In genomic region chr17:24140845-24141424, GRCm38 (mm10) we compare ENCODE assay signal across 8 mouse cellular contexts. TPM values are rescaled to one million over a fixed set of nuclear protein-coding genes. Genes with fewer than 3 reads are reported as not detected.
A peak's percentile ranks its signal among the peaks of the same experiment; 100 is the strongest.
DNase-seq lines count a peak whose midpoint lies in the region; ATAC-seq and TF ChIP-seq lines count a peak whose summit lies in the region.

No protein-coding gene starts in this region.

- no peak overlapping the region for H3K27ac ChIP-seq in forebrain, embryonic 11.5 days (ENCODE audit: low read depth, low read length)
- peak overlapping the region; percentile 91 for H3K27ac ChIP-seq in lung, postnatal 0 days (ENCODE audit: low read length)

- H3K4me3 ChIP-seq in forebrain, embryonic 11.5 days (ENCODE audit: low read depth, low read length) = peak overlapping the region; percentile 97
- peak overlapping the region; percentile 95 for H3K4me3 ChIP-seq in lung, postnatal 0 days (ENCODE audit: low read depth, low read length)

- no peaks in the 10 kb centered on the region for H3K36me3 ChIP-seq in forebrain, embryonic 11.5 days (ENCODE audit: control insufficient read depth, insufficient read depth, low read length)
- H3K36me3 ChIP-seq in lung, postnatal 0 days (ENCODE audit: insufficient read depth, low read length) = no peaks in the 10 kb centered on the region
- H3K36me3 ChIP-seq in splenic B cell, adult 2 months (ENCODE audit: control insufficient read depth, insufficient read depth, low read length, poor library complexity, severe bottlenecking) = no peaks in the 10 kb centered on the region

- peaks cover 10% of the 10 kb centered on the region for H3K4me1 ChIP-seq in forebrain, embryonic 11.5 days (replicated peaks; ENCODE audit: control insufficient read depth, insufficient read depth, low read length)
- H3K4me1 ChIP-seq in lung, postnatal 0 days (ENCODE audit: insufficient read depth, low read depth, low read length) = peaks cover 7% of the 10 kb centered on the region

- peak; percentile 9 to 19 for DNase-seq in left cerebral cortex, adult 18-20 months (ENCODE audit: low spot score in 2 of 2)
- no peak for DNase-seq in left cerebral cortex, adult 8-10 months (ENCODE audit: low spot score in 2 of 2)
- peak; percentile 70 for DNase-seq in forebrain, embryonic 11.5 days (ENCODE audit: low spot score)
- DNase-seq in kidney, adult 18-20 months = peak; percentile 55
- DNase-seq in lung, postnatal 0 days (ENCODE audit: low spot score) = peak; percentile 59
- DNase-seq in splenic B cell, adult 2 months (ENCODE audit: low read depth, low spot score) = peak; percentile 34
- DNase-seq in right cerebral cortex, postnatal 4 days = no peak

- H3K9ac ChIP-seq in forebrain, embryonic 11.5 days (ENCODE audit: low read length) = peak overlapping the region; percentile 88
- peak overlapping the region; percentile 86 for H3K9ac ChIP-seq in lung, postnatal 0 days (replicated peaks; ENCODE audit: low read depth)

- no peaks in the 10 kb centered on the region for H3K9me3 ChIP-seq in forebrain, embryonic 11.5 days (ENCODE audit: control insufficient read depth, low read length)
- H3K9me3 ChIP-seq in lung, postnatal 0 days (ENCODE audit: low read length) = no peaks in the 10 kb centered on the region

- no peaks in the 10 kb centered on the region for H3K27me3 ChIP-seq in forebrain, embryonic 11.5 days (ENCODE audit: control insufficient read depth, insufficient read depth, low read length)
- H3K27me3 ChIP-seq in lung, postnatal 0 days (replicated peaks; ENCODE audit: insufficient read depth, low read length) = no peaks in the 10 kb centered on the region
- no peaks in the 10 kb centered on the region for H3K27me3 ChIP-seq in splenic B cell, adult 2 months (ENCODE audit: control insufficient read depth, insufficient read depth, low read length, poor library complexity, severe bottlenecking)

- peak overlapping the region; percentile 86 for H3K4me2 ChIP-seq in forebrain, embryonic 11.5 days (ENCODE audit: low read depth, low read length, severe bottlenecking)
- peak overlapping the region; percentile 80 for H3K4me2 ChIP-seq in lung, postnatal 0 days (replicated peaks; ENCODE audit: low read depth, low read length)

- peak; percentile 22 for ATAC-seq in activated CD4-positive, CD25-positive, alpha-beta regulatory T cell, adult 4 months
- ATAC-seq in forebrain, embryonic 11.5 days (replicated peaks; ENCODE audit: low FRiP score) = no peak; the same call in 1 of the 2 replicates
- peak; percentile 60 for ATAC-seq in lung, postnatal 0 days

- WGBS in forebrain, embryonic 11.5 days = 1% methylated on average over 40 of the region's 43 CpGs
- WGBS in lung, postnatal 0 days = 1% methylated on average over 39 of the region's 43 CpGs

- TF ChIP-seq CTCF in lung, postnatal 0 days (IDR thresholded peaks at IDR 0.05) = no peak

- TF ChIP-seq EP300 in lung, postnatal 0 days (IDR thresholded peaks at IDR 0.05) = no peak

RNA-seq across cellular contexts. Expression of gene Pdpk1, which starts 9.8 kb away (rescaled TPM):
- 100 to 1,000 TPM; 114 to 120 TPM for total RNA-seq in left cerebral cortex, adult 18-20 months (2021)
- total RNA-seq in left cerebral cortex, adult 8-10 months (2022) = 100 to 1,000 TPM; 105 to 133 (median 122) TPM
- 10 to 100 TPM; 43.3 to 47.7 TPM for polyA plus RNA-seq in activated CD4-positive, CD25-positive, alpha-beta regulatory T cell, adult 4 months (2017; shearing (Covaris generic))
- polyA plus RNA-seq in forebrain, embryonic 11.5 days (2014; fragmentation: Nextera tagmentation; extraction: Ambion mirVana) = 46.6 and 47.5 TPM in 2 replicates
- 26.4 and 32.3 TPM in 2 replicates for polyA plus RNA-seq in lung, postnatal 0 days (2015; fragmentation: Nextera tagmentation; extraction: Ambion mirVana)

RNA-seq across cellular contexts. Expression of gene Amdhd2, which starts 22.6 kb away (rescaled TPM):
- 10 to 100 TPM; 27.3 to 38.0 TPM for total RNA-seq in left cerebral cortex, adult 18-20 months (2021)
- total RNA-seq in left cerebral cortex, adult 8-10 months (2022) = 10 to 100 TPM; 34.8 to 48.2 (median 40.3) TPM
- 10 to 100 TPM; 23.1 to 34.5 TPM for polyA plus RNA-seq in activated CD4-positive, CD25-positive, alpha-beta regulatory T cell, adult 4 months (2017; shearing (Covaris generic))
- polyA plus RNA-seq in forebrain, embryonic 11.5 days (2014; fragmentation: Nextera tagmentation; extraction: Ambion mirVana) = 29.5 and 34.7 TPM in 2 replicates
- 44.1 and 44.2 TPM in 2 replicates for polyA plus RNA-seq in lung, postnatal 0 days (2015; fragmentation: Nextera tagmentation; extraction: Ambion mirVana)

RNA-seq across cellular contexts. Expression of gene Atp6v0c, which starts 28.6 kb away (rescaled TPM):
- 1,000 to 10,000 TPM; 1,209 to 1,218 TPM for total RNA-seq in left cerebral cortex, adult 18-20 months (2021)
- total RNA-seq in left cerebral cortex, adult 8-10 months (2022) = 1,000 to 10,000 TPM; 1,111 to 1,205 (median 1,168) TPM
- polyA plus RNA-seq in activated CD4-positive, CD25-positive, alpha-beta regulatory T cell, adult 4 months (2017; shearing (Covaris generic)) = 100 to 1,000 TPM; 152 to 192 TPM
- polyA plus RNA-seq in forebrain, embryonic 11.5 days (2014; fragmentation: Nextera tagmentation; extraction: Ambion mirVana) = 394 and 453 TPM in 2 replicates
- 566 and 620 TPM in 2 replicates for polyA plus RNA-seq in lung, postnatal 0 days (2015; fragmentation: Nextera tagmentation; extraction: Ambion mirVana)

Comparison
In these comparisons a context has a peak if more than half of its experiments do, and no peak if none do; other contexts are left out.
1. DNase-seq: peak in left cerebral cortex, adult 18-20 months (2 of 2), forebrain, embryonic 11.5 days (single experiment), kidney, adult 18-20 months (single experiment), lung, postnatal 0 days (single experiment) and splenic B cell, adult 2 months (single experiment); none in left cerebral cortex, adult 8-10 months (0 of 2) and right cerebral cortex, postnatal 4 days (single experiment).